Mouse (Mus musculus) spleen, postnatal 4 days (tissue): ENCODE results near the gene Fcgrt.
"Not testable (repeated sequence)": the region's sequence is repeated elsewhere in the genome, so short reads cannot be mapped to it uniquely, and the experiment has no call there.

Source experiments
- DNase-seq, 2 experiments: peaks; one replicate each; pipeline ENCODE4 v3.0.0; 2022; ENCODE audit warnings: low spot score in 2 of 2

The Fcgrt gene

GRCm38 (mm10) chr7:45103652-45104180, at the start of gene Fcgrt:
Fcgrt (minus strand) TSS chr7:45103851.
- no peak for DNase-seq

DNA sequence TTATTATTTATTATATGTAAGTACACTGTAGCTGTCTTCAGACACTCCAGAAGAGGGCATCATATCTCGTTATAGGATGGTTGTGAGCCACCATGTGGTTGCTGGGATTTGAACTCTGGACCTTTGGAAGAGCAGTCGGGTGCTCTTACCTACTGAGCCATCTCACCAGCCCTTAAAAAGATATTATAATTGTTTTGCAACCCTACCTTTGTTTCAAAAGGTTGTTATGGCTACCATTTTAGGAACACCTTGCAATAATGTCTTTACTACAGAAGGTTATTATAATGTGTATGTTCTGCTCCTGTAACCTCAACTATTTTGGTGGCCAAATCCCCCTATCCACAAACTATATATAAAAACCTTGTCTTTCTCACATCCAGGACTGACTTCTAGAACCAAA, 49.4 kb upstream of the Fcgrt start:
- not testable (repeated sequence) for DNase-seq

GRCm38 (mm10) chr7:45151303-45151702, 47.7 kb upstream of the Fcgrt start:
- DNase-seq: no peak

DNA sequence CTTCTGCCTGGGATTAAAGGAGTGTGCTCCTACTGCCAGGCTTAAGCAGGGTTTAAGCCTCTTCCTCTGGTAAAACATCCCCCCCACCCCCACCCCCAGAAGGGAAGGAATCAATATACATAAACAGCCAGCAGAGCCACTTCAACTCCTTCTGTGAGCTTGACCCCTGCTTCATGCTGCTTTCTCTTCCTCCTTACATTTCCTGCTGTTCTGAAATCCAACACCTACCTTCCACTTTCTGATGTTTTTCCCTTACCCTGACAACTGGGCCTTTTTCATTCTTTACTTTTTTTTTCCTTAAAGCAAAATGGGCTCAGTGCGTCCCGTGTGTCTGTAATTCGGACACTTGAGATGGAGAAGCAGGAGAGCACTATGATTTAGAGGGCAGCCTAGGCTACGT, 46.7 kb upstream of the Fcgrt start:
- DNase-seq: no peak

- DNase-seq: no peak
Measured at GRCm38 (mm10) chr7:45149545-45149944, 45.9 kb upstream of the Fcgrt start.

DNA sequence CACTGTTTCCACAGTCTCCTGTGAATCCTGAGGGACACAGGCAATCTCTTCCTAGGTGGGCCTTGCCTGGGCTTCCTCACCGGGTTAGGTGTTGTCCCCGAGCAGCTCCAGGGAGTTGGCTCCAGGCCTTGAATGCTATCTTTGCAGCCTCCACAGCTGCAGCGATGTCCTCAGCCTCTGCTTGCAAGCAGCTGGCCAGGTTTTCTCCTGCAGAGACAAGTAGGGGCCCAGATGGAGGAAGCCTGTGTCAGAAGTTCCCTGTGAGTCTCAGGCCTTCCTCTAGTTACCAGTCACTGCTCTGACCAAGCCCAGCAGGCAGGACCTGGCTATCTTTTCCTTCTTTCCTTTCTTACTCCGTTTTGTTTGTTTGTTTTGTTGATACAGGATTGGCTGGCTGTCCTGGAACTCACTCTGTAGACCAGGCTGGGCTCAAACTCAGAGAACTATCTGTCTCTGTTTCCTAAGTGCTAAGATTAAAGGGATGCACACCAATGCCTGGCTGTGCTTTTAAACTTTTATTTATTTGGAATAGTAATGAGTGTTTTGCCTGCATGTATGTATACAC, 45.0 kb upstream of the Fcgrt start:
- DNase-seq: no peak

GRCm38 (mm10) chr7:45147899-45148298, 44.2 kb upstream of the Fcgrt start:
- no peak for DNase-seq

- no peak for DNase-seq
Measured at GRCm38 (mm10) chr7:45147267-45147666, 43.6 kb upstream of the Fcgrt start.

DNA sequence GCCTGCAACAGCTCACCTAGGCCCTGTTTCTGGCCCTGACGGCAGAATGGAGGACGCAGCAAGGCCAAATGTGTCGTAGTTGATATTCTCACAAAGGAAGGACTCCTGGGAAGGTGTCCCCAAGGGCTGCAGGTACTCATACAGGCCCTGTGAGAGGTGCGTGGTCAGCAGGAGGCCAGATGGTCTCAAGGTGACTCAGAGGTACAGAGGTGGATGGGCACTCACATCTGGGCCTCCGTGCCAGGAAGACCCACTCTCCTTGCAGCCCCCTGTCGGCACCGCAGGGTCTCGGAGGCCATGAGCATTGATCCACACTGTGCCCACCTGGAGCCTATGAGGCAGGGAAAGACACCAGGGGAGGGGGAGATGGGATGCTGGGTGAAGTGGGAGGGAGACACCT, 41.8 kb upstream of the Fcgrt start:
- DNase-seq: no peak

DNA sequence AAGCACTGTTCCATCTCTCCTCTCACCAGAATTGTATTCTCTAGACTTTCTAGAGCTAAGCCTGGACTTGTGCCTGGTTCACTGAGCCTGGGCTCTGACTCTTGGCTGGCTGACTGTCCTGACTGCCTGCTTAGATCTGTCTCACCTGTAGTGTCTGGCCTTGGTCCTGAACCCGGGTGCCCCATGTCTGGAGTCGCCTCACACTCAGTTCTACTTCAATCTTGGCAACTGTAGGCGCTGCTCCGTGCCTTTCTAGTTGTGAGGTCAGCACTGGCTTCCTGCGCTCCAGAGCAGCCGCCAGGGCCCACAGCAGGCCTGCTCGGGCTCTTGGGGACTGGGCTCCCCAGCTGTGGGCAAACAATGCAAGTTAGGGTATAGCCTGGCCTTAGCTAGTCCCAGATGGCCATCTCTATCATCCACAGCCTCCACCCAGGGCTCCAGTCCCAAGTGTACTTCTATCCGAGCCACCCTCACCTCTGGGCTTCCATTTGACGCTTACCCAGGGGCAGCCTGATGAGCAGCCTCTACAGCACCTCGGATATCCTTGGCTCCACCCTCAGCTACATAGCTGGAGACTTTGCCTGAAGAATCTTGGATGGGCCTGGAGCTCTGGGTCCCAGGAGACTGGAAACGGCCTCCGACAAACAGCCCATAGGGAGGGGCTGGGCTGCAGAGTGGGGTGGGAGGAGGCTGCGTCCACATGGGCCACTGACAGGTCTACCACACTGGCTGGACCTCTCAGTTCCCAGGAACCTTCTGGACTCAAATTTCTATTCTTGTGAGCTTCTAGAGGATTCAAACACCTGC, 40.9 kb upstream of the Fcgrt start:
- no peak for DNase-seq

- no peak for DNase-seq
Measured at GRCm38 (mm10) chr7:45141914-45142313, 38.3 kb upstream of the Fcgrt start.

DNA sequence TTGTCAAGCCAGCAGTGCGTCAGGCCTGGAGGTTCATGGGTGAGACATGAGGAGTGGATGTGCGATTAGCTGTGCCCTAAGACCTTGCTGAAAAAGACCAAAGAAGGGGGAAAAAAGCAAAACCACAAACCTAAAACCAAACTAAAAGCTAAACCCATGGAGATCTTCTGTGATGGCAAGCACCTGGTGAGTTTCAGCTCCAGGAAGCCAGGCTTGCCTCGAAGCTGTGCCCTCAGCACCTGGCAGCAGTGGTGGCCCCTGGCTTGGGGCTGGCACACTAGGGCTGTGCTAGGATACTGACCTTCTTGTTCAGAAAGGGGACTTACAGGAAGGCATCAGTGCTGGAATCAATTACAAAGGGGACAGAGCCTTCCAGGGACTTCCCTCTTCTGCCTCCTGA, 37.7 kb upstream of the Fcgrt start:
- no peak for DNase-seq

DNA sequence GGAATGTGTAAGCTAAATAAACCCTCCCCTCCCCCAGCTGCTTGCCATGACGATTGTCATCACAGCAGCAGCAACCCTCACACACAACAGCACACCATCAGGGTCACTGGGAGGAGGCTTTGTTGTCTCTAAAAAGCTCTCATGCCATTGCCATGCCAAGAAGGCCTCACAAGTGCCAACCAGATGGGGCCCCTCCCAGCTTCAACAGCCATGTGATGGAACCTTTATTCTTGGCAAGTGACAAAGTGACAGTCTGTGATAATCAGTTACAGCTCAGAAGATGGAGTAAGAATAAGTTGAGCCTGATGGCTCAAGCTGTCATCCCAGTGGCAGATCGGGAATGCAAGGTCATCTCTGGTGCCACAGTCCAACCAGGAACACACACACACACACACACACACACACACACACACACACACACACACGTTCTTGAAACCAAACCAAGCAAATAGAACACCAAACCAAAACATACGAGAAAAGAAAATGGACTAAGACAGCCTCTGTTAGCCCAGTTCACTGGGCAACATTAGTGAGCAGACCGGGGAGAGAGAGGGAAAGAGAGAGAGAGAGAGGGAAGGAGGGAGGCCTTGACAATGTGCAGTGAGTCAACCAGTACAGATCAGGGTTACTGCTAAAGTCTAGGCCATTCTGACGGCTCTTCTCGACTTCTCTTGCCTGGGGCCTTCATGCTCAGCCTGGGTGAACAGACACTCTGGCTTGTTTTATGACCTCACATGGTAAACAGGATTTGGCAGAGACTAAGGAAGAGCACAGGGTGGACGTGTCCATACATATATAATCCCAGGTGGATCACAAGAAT, 36.5 kb upstream of the Fcgrt start:
- no peak for DNase-seq

GRCm38 (mm10) chr7:45138403-45138802, 34.8 kb upstream of the Fcgrt start:
- DNase-seq: no peak

DNA sequence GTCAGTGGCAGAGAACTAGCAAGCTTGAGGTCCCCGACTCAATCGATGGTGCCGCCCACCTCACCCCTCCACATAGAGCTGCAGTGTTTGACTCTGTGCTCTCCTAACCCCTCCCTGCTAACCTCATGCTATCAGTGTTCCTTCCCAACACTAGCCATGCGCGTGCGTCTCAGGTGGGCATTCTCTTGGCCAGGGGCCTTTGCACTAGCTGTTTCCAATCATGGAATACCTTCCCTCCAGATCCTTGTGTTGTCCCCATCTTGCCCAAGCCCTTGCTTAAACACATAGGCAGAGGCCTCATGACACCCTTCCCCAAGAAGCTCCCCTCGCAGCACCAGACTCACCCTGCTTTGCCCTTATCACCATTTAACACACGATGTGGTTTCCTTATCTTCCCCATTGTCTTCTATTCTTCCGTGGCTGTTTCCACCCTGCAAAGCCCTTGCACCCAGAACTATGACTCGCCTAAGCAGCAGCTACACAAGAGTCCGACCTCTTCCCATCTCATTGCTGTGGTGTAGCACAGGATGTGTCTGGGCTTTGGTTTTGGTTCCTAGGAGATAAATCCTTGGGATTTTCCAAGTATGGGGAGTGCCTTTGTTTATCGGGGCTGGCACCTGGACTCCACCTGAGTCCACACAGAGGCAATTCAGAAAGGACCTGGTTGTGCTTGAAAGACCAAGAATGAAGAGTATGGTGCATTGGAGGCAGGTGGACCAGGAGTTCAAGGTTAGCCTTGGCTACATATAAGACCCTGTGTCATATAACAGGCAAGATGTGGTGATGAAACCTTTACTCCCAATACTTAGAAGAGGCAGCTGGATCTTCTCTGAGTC, 33.7 kb upstream of the Fcgrt start:
- DNase-seq: peak in 1 of 2 experiments; percentile 65

DNA sequence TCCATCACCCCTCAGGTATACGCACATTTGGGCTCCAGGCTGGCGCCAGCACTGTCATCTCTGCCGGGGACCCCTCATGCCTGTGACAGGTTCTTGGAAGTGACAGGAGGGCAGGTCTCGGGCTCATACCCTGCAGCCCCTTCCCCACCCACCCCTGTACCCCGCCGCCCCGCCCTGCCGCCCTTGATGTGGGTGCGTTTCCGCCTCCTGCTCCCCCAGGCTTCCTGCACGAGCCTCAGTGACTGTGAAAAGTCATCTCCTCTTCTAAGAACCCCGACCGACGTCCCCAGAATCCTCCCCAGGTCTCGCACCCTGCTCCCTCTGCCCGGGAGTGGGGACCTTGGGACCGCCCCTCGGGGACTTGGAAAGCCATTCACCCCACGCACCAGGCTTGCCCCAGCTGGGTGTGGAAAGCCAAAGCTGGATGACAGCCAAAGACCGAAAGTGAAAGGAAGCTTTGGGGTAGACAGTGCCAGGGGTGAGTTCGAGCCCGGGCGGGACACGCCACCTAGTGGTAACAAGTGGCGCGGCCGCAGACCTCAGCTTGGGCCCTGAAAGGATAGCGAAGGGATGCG, 32.4 kb upstream of the Fcgrt start, which contains the start of the genes Gm45713 and Flt3l:
TSS of gene Gm45713 (minus strand) at position 239 of the 575 bp plus-strand sequence.
TSS of gene Flt3l (minus strand) at position 440 of the 575 bp plus-strand sequence.
- peak; percentile 93 to 97 for DNase-seq

- no peak for DNase-seq
Measured at GRCm38 (mm10) chr7:45135370-45135769, 31.7 kb upstream of the Fcgrt start.

- DNase-seq: peak; percentile 72 to 83
Measured at GRCm38 (mm10) chr7:45134544-45135026, 30.9 kb upstream of the Fcgrt start.

GRCm38 (mm10) chr7:45133446-45134159, 30.0 kb upstream of the Fcgrt start:
- DNase-seq: no peak

GRCm38 (mm10) chr7:45131850-45132249, 28.2 kb upstream of the Fcgrt start:
- no peak for DNase-seq
